Mouse (Mus musculus) kidney, adult 2 months (tissue): Measurements from ENCODE around the gene Gpr45. TPM values are rescaled to one million over a fixed set of nuclear protein-coding genes. Genes with fewer than 3 reads are reported as not detected.

Source experiments
- DNase-seq: peaks from one replicate; pipeline ENCODE4 v3.0.0; 2021
- H3K27ac ChIP-seq: fragments of 200-500 bp; 2 replicates; pipeline ENCODE4 v1.5.1; 2012; ENCODE audit warnings: low read depth, low read length, control low read depth, inconsistent platforms; ENCODE audit not compliant: insufficient read depth
- H3K27me3 ChIP-seq: fragments of 200-500 bp; replicated peaks from 2 replicates; pipeline ENCODE4 v1.6.1; 2012; ENCODE audit warnings: mild to moderate bottlenecking, moderate library complexity, low read length, inconsistent platforms; ENCODE audit not compliant: control insufficient read depth, insufficient read depth
- H3K36me3 ChIP-seq: fragments of 200-500 bp; 2 replicates; pipeline ENCODE4 v1.6.1; 2012; ENCODE audit warnings: mild to moderate bottlenecking, moderate library complexity, low read length, inconsistent platforms; ENCODE audit not compliant: control insufficient read depth, insufficient read depth
- H3K4me1 ChIP-seq: fragments of 200-500 bp; 2 replicates; pipeline ENCODE4 v1.6.1; 2011; ENCODE audit warnings: low read length; ENCODE audit not compliant: control insufficient read depth, insufficient read depth
- H3K4me3 ChIP-seq: fragments of 200-500 bp; 2 replicates; pipeline ENCODE4 v1.5.1; 2011; ENCODE audit warnings: mild to moderate bottlenecking, low read depth, low read length, control low read depth; ENCODE audit not compliant: insufficient read depth
- CTCF ChIP-seq: fragments of 200-500 bp; conservative IDR thresholded peaks from 2 replicates; pipeline ENCODE4 v1.5.1; 2011; ENCODE audit warnings: low read depth, mild to moderate bottlenecking, control low read depth, low read length, moderate library complexity, mixed read lengths; ENCODE audit not compliant: insufficient read depth, insufficient read length
- POLR2A ChIP-seq: fragments of 200-500 bp; IDR thresholded peaks from one replicate; pipeline ENCODE4 v1.6.1; 2011; ENCODE audit warnings: low read depth, low read length, control low read depth
- WGBS: fragments of 180-500 bp; shearing (Covaris S2); methylation state at CpG from one replicate; pipeline ENCODE4 v1.1.7; 2018; 5-methylcytosine and 5-hydroxymethylcytosine counted together
- polyA plus RNA-seq: library from polyadenylated mRNA; depleted of rRNA; stranded (reverse); fragments of >200 nt; gene quantifications from 2 replicates; pipeline ENCODE4 v1.2.3, GENCODE M21; 2012

Gene Gpr45
- polyA plus RNA-seq, 1 experiment = 0.33 TPM

DNA sequence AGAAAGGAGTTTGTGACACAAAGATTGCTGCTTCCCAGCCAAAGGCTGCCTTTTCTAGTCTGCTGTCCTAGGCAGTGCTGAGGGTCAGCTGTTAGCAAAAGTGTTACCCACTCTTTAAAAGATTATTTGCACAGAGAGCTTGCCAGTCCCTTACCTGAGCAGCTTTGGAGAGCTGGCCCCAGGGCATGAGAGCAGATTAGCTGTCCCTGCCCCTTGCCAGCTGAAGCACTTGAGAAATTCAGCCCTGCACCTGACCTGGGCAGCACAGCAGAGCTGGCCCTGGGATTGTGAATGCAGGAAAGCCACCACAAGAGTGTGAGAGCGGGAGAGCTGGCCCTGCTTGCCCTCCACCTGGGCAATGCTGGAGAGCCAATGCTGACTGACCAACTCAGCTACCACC is 19.1 kb upstream of the Gpr45 start:
- Histone ChIP-seq H3K36me3 (no peaks in the 10 kb centered on the region), H3K27me3 (no peaks in the 10 kb centered on the region), H3K4me1 (no peaks in the 10 kb centered on the region), H3K4me3 (no peak overlapping the region), H3K27ac (no peak overlapping the region)
- no peak for TF ChIP-seq POLR2A
- TF ChIP-seq CTCF = no peak
- 91% methylated on average over 1 of the region's 1 CpGs for WGBS
- DNase-seq = no peak

DNA sequence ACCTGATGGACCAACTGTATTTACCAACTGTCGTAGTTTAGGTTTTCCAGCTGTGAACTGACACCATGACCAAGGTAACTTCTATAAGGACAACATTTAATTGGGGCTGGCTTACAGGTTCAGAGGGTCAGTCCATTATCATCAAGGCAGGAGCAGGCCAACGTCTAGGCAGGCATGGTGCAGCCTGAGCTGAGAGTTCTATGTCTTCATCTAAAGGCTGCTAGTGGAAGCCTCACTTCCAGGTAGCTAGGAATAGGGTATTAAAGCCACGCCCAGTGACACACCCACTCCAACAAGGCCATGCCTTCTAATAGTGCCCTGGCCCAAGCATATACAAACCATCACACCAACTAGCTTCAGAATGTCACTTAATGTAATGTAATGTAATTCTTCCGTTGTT is 4.2 kb upstream of the Gpr45 start:
- WGBS = 52% methylated on average over 4 of the region's 4 CpGs
- Histone ChIP-seq H3K36me3 (no peaks in the 10 kb centered on the region), H3K4me1 (peaks cover 2% of the 10 kb centered on the region; the same call in 1 of the 2 replicates), H3K27me3 (peaks cover 2% of the 10 kb centered on the region), H3K4me3 (no peak overlapping the region), H3K27ac (no peak overlapping the region)
- TF ChIP-seq CTCF = no peak
- no peak for TF ChIP-seq POLR2A
- no peak for DNase-seq

DNA sequence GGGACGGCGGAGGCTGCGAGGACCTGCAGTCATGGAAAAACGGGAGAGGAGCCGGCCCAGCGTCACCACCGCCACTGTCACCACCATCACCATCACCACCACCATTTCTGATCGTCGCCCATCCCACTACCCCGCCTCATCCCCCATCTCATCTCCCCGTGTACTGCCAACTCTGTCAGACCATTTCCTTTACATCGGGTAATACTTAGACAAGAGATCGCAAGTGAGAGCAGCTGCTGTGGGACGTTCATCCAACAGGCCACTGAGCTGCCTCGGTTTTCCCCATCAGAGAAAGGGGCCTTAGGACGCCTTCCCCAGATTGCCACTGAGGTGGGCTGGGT is 780 bp downstream of the Gpr45 start:
- TF ChIP-seq CTCF (no peak), POLR2A (no peak)
- WGBS = 4% methylated on average over 16 of the region's 16 CpGs
- Histone ChIP-seq H3K27me3 (peaks cover 2% of the 10 kb centered on the region), H3K27ac (no peak overlapping the region), H3K36me3 (no peaks in the 10 kb centered on the region), H3K4me1 (peaks cover 2% of the 10 kb centered on the region; the same call in 1 of the 2 replicates), H3K4me3 (peak overlapping the region; percentile 44)
- no peak for DNase-seq

DNA sequence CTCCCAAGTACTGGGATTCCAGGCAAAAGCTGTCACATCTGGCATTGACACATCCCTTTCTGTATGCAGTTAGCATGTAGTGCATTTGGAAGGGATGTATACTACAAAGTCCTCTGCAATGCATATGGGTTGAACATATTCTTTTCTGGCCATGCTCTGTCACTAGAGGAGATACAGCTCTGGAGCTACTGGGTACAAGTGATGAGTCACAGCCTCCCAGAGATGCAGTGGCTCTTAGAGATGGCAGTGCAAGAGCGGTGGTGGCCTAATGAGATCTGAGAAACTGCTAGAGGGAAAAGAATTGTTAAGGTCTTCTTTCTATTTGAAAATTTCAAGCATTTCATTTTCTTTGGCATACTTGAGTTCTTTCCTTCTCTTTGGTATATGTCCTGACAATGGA is 4.2 kb downstream of the Gpr45 start:
- 98% methylated on average over 1 of the region's 1 CpGs for WGBS
- Histone ChIP-seq H3K4me3 (no peak overlapping the region), H3K27me3 (peaks cover 2% of the 10 kb centered on the region), H3K27ac (no peak overlapping the region), H3K4me1 (peaks cover 2% of the 10 kb centered on the region; the same call in 1 of the 2 replicates), H3K36me3 (no peaks in the 10 kb centered on the region)
- DNase-seq = no peak
- TF ChIP-seq POLR2A (no peak), CTCF (no peak)

DNA sequence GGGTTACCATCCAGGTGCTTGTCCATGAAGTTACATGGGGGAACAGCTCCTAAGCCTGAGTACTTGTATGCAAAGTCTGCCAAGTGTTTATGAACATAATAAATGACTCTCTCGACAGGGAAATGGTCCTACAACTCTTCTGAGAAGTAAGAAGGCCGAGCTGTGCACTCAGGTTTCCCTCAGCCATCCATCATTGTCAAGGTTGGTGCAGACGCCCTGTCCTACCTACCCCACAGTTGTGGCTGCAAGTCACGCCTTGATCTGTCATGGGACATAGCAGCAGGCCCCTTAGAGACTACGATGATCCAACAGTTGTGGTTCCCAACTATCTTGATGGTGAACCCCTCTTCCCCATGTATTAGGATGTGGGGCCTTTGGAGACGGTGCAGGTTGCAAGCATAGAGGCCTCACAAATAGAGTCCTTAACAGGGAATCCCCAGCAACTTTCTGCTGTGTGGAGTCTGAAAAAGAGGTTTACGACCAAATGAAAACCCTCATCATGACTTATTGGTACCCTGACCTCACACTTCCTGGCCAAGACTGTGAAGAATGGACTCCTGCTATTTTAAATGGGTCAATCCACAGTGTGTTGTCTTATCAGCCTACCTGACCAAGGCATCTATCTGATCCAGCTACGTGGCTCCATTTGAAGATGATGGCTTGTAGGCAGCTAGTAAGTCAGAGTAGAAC is 30.6 kb downstream of the Gpr45 start:
- no peak for DNase-seq
- TF ChIP-seq CTCF (no peak), POLR2A (no peak)
- 39% methylated on average over 8 of the region's 8 CpGs for WGBS

DNA sequence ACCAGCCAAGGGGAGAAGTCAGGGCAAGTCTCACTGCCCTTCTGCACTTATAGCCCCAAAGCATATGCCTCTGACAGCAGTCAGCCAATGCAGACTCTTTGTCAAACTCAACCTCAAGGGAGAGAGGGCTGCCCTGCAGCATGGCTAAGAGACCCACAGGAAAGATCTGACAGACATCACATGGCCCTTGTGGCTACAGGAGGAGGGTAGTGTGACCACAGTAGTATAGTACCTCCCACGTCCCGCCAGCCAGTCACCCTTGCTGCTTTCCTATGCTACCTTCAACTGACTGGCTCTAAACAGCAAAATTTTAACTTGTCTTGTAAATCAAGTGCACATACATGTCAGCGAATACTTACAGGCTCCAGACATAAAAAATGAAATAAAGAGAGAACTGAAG is 31.4 kb downstream of the Gpr45 start:
- H3K36me3 ChIP-seq = no peaks in the 10 kb centered on the region
- H3K4me3 ChIP-seq = no peak overlapping the region
- no peak for DNase-seq
- H3K27me3 ChIP-seq = no peaks in the 10 kb centered on the region
- no peaks in the 10 kb centered on the region for H3K4me1 ChIP-seq
- WGBS = 73% methylated on average over 3 of the region's 3 CpGs
- no peak for TF ChIP-seq CTCF
- TF ChIP-seq POLR2A = no peak
- H3K27ac ChIP-seq = no peak overlapping the region

More for the DNA sequence above, 30.6 kb downstream of the Gpr45 start:
- no peaks in the 10 kb centered on the region for H3K27me3 ChIP-seq
- no peaks in the 10 kb centered on the region for H3K36me3 ChIP-seq
- no peak overlapping the region for H3K4me3 ChIP-seq
- no peaks in the 10 kb centered on the region for H3K4me1 ChIP-seq
- H3K27ac ChIP-seq = no peak overlapping the region

DNA sequence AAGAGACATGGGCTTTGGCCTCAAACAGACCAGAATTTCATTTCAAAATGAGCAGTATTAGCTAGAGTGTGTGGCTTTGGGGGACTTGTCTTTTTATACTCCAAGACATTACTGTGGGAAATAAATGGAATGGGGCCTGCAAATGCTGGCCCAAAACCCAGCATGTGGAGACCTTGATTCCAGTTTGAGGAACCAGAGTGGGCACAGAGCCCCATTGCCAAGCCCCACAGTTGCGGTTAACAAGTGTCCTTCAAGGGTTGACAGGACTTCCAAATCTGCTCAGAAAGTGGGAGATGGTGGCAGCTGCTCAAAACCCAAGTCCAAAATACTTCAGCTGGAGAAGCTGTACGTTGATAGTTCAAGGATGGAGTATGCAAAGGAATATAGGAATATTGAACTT is 36.3 kb downstream of the Gpr45 start:
- TF ChIP-seq CTCF = no peak
- DNase-seq = no peak

DNA sequence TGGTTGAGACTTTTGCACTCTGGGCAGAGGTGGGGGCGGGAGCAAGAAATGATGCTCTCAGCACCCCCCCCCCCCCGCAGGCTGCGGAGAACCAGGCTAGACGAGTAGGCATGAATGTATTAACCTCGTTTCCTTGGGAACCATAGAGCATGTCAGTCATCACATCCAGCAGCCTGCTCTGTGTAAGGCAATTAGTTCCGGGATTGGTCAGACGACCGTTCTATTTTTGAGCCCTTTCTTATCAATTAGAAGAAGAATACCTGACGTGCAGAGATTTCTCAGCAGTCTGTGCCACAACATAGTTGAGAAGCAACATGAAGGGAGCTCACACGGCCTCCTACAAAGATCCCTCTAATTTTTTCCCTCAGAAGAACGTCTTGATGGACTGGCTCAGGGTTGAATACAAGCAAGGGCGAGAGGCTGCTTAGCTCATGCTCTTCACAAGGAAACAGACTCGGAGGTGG is 53.4 kb downstream of the Gpr45 start:
- DNase-seq = no peak
- no peaks in the 10 kb centered on the region for H3K4me1 ChIP-seq
- TF ChIP-seq POLR2A (no peak), CTCF (no peak)
- no peaks in the 10 kb centered on the region for H3K27me3 ChIP-seq
- H3K4me3 ChIP-seq = no peak overlapping the region
- WGBS = 38% methylated on average over 13 of the region's 13 CpGs
- H3K36me3 ChIP-seq = no peaks in the 10 kb centered on the region
- H3K27ac ChIP-seq = no peak overlapping the region

More for the DNA sequence above, 36.3 kb downstream of the Gpr45 start:
- H3K27ac ChIP-seq = no peak overlapping the region
- WGBS = 85% methylated on average over 2 of the region's 2 CpGs
- H3K27me3 ChIP-seq = no peaks in the 10 kb centered on the region
- H3K36me3 ChIP-seq = no peaks in the 10 kb centered on the region
- H3K4me3 ChIP-seq = no peak overlapping the region
- no peaks in the 10 kb centered on the region for H3K4me1 ChIP-seq
